Mouse (Mus musculus) lung, adult 2 months (tissue): ENCODE data around the gene Usp32.

ENCODE experiments used
- CTCF ChIP-seq: fragments of 200-500 bp; IDR thresholded peaks from 2 replicates; pipeline ENCODE4 v1.5.1; 2011; ENCODE audit warnings: mild to moderate bottlenecking, low read length, control low read depth; ENCODE audit not compliant: insufficient read depth
- POLR2A ChIP-seq: fragments of 200-500 bp; IDR thresholded peaks from 2 replicates; pipeline ENCODE4 v1.6.1; 2011; ENCODE audit warnings: low read depth, mild to moderate bottlenecking, control low read depth, low read length, borderline replicate concordance; ENCODE audit errors: extremely low read depth

GRCm38 (mm10) chr11:85103763-85104162 lies 36.2 kb downstream of the Usp32 start:
- no peak for TF ChIP-seq POLR2A
- TF ChIP-seq CTCF, result no peak
